Mouse (Mus musculus) MEL (cell line): ENCODE results near the gene Nup62.

ENCODE experiments used
- CTCF ChIP-seq, 3 experiments: IDR thresholded peaks in 2 of 3; conservative IDR thresholded peaks in 1 of 3; 2 replicates each; pipeline ENCODE4 v1.5.1; 2011 to 2012; ENCODE audit warnings: low read length in 3 of 3, low read depth in 2 of 3, mild to moderate bottlenecking in 2 of 3, improper control_type of control experiment in 1 of 3, inconsistent platforms in 1 of 3, mixed read lengths in 1 of 3, moderate library complexity in 1 of 3; ENCODE audit not compliant: control insufficient read depth in 1 of 3, insufficient read depth in 1 of 3, poor library complexity in 1 of 3, severe bottlenecking in 1 of 3
- GATA1 ChIP-seq: IDR thresholded peaks from 2 replicates; pipeline ENCODE4 v1.6.1; 2011; ENCODE audit warnings: low read depth, low read length, improper control_type of control experiment
- POLR2A ChIP-seq, 2 experiments: IDR thresholded peaks; 2 replicates each; pipeline ENCODE4 v1.6.1; 2011 to 2012; ENCODE audit warnings: low read length in 2 of 2, mild to moderate bottlenecking in 2 of 2, control low read depth in 1 of 2, improper control_type of control experiment in 1 of 2, low read depth in 1 of 2, moderate library complexity in 1 of 2; ENCODE audit not compliant: control insufficient read depth in 1 of 2, insufficient read depth in 1 of 2, poor library complexity in 1 of 2
- RAD21 ChIP-seq: IDR thresholded peaks from 2 replicates; pipeline ENCODE4 v1.6.1; 2011; ENCODE audit warnings: mild to moderate bottlenecking, low read depth, low read length, improper control_type of control experiment
- ZNF384 ChIP-seq: IDR thresholded peaks from 2 replicates; pipeline ENCODE4 v1.6.1; 2012; ENCODE audit warnings: low read depth, mild to moderate bottlenecking, inconsistent platforms, low read length, improper control_type of control experiment

DNA sequence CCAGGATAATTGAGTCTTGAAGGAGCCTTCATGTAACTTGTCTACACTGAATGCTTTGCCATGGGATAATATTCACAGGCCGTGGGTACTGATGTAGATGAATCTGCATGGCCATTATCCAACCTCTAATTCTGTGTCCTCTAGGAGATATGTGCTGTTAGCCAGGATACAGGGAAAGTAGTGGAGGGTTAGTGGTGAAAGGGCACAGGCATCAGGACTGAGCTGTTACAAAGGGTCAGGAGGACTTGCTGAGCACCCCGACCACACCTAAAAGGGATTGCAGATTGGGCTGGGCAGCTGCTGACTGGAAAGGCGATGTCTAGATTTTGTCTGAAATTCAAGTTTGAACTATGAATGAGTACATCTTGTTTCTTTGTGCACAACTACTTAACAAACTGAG lies 4.6 kb downstream of the Nup62 start:
- no peak for TF ChIP-seq GATA1
- no peak for TF ChIP-seq ZNF384
- TF ChIP-seq CTCF (IDR thresholded peaks at IDR 0.05 in 2 of 3, conservative IDR thresholded peaks at IDR 0.05 in 1 of 3; ENCODE audit: control insufficient read depth in 1 of 3, insufficient read depth in 1 of 3, low read depth in 2 of 3, low read length in 3 of 3, poor library complexity in 1 of 3, severe bottlenecking in 1 of 3): no peak
- no peak for TF ChIP-seq RAD21
- no peak for TF ChIP-seq POLR2A (IDR thresholded peaks at IDR 0.05; ENCODE audit: control insufficient read depth in 1 of 2, insufficient read depth in 1 of 2, low read depth in 1 of 2, low read length in 2 of 2, poor library complexity in 1 of 2)
